Mouse (Mus musculus): ENCODE measurements around the gene Uqcc1. TPM values are rescaled to one million over a fixed set of nuclear protein-coding genes. Genes with fewer than 3 reads are reported as not detected.

Uqcc1 gene
- 51.4 TPM for polyA plus RNA-seq (2015; fragmentation: Illumina TruSeq; extraction: RNeasy Lipid Tissue Mini Kit (QIAGEN cat#74804); ENCODE audit: insufficient read depth, low replicate concordance)

DNA sequence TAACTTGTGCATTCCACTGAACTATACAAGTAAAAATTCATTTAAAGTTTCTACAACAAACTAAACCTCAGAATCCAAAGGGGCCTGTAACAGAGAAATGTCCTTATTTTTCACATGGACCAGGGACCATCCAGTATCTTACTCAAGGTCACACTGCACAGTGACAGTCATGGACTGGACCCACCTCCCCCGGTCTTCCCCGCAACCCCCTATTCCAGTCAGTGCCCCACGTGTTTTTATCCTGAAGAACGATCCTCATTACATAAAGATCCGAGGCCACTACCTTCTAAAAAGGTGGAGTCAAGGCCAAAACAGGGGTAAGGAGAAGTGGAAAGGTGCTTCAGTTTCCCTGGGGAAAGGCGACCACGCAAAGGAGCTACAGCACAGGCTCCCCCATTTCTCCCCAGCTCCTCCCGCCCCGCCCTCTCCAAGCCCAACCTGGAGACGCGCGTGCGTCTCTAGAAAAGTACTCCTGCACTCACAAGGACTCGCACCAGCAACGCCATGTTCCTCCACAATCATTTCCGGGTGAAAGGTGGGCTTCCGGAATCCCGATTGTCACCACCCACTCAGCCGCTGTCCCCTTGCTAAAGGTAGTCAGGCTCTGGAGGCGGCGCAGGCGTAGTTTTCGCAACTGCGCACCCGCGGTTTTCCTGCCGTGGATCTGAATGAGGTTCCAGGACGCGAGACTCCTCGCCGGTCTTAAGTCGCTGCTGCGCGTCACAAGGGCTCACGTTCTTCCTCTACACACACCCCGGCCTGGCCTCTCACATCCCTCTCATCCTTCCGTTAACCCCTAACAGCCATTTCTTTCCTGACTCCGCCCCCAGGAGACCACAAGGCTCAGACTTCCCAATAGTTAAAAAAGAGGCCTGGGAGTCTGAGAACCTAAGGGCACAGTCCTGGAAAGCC, at the start of gene Uqcc1:
Uqcc1 (minus strand) TSS at position 780 of the 912 bp plus-strand sequence.

DNA sequence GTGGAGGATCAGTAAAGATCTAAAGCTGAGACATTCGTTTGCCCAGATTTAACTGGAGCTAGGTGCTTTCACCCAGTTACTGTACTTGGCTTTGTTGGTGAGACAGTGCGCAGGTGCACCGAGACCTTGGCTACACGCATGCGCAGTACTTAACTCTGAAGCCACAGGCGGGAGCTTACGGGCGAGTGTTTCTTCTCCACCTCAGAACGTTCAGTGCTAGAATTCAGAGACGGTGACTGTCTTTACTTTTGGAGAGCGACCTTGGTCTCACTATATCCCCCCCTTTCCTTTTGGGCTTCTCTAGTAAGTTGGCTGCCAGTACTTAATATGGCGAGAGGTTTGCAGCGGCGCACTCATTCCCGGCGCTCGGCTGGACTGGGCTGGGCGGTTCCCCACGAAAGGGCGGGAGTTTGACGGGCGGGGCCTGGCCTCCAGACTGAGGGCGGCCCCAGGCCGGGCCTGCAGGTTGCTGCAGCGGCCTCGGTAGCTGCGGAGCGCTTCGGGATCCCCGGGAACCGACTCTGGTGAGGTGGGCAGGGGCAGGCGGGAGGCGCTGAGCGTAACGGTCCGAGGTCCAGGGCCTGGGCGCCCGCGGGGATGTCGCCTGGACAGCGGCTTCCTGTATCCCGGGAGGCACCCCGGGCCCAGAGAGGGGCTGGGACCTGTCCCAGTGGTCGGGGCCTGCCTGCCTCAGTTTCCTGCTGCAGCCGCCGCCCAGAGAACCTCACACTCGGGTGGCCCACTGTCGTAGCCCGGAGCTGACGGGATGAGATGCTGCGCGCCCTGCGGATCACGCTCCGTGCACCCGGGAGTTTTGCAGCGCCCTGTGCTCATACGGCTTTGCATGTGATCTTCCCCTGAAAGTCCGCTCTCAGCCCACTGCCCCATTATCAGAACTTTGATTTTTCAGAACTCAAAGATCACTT, 26.3 kb upstream of the Uqcc1 start, which contains the start of gene Cep250:
Cep250 (plus strand) TSS at position 325 of the 926 bp plus-strand sequence.

DNA sequence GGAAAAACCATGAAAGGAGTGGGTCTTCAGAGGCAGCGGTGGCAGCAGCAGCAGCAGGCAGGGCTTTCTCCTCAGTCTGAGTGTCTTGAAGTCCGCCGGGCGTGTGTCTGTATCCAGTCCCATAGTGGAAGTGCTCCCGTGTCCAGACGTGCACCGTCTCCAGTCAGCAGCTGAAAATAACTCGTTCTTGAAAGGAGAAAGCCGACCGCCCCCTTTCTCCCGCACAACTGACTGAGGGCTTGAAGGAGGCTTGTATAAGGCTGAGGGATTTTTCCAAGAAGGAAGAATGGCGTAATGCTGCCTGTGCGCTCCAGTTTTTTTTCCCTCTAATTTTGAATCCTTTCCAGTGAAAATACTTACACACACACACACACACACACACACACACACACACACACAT, 15.0 kb upstream of the Uqcc1 start, which contains the start of gene Gdf5:
Gdf5 (minus strand) TSS at position 244 of the 400 bp plus-strand sequence.

DNA sequence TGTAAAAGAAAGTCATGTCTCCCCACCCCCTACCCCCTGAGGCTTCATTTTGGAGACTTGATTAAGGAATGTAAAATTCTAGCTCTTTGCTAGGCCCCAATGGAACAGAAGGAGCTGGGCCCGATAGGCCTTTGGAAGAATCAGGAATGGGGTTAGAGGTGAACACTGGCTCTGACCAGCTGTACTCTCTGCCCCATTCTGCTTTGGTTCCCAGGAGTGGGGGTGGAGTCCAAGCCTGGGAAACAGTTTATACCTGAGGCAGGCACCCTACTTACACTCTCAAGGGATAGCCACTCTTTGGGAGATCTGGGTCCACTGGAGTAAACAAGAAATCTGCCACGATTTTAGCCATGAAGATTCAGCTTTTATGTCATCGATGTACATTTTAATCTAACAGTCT, 10.6 kb upstream of the Uqcc1 start, which contains the start of gene Gm15557:
Gm15557 (plus strand) TSS at position 48 of the 400 bp plus-strand sequence.

DNA sequence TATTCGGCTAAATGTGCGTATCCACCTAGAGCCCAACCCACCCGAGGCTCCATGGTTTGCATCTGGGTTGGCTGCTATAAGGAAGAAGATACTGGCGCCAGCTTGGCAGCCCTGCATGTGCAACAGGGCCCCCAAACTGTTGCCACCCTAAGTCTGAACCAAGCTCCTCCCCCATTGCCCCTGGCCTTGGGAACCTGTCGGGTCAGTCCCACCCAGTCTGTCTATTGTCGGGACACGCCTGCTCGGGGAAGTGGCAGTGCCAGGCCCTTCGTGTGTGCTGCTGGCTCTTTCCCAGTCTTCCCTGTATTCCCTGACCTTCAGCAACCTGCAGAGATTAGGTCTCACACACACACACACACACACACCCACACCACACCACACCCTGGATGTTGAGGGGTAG, 95.4 kb downstream of the Uqcc1 start, which contains the start of gene Fam83c:
Fam83c (minus strand) TSS at position 123 of the 400 bp plus-strand sequence.

DNA sequence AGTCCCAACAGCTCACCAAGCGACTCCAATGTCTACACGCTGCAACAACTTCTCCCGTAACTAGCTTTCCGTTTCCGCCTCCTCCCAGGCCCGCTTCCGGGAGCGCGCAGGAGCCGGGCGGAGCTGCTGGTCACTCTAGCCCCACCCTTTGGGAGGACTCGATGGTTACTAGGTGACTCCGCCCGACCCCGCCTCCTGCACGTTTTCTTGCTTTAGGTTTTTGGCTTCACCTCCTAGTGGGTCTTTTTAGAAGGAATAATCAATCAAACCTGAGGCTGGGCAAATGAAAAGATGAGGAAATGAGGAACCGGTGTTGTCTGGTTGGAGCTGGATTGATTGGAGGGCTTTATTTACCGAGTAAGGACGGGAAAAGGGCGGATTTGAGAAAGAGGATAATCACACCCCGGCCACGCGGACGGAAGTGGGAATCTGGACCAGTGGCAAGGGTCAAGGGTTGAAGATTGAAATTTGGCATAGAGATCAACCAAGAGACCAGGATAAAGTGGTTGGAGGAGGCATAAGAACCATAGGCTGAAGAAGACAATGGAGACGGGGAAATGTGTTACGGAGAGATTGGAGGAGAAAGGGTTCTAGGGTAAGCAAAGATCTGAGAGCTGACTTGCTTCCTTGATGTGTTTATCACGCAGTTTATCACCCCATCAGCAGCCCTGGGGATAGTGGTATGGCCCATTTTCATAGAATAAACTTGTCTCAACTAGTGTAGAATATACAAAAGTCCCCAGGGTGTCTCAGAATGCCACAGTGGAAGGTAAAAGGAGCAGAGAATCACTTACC, 103.3 kb downstream of the Uqcc1 start, which contains the start of gene Eif6:
Eif6 (minus strand) TSS at position 296 of the 795 bp plus-strand sequence.

DNA sequence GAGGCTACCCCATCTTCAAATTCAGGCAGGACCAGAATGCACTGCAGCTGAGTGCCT, 110.9 kb downstream of the Uqcc1 start, which contains the start of gene BC029722:
BC029722 (minus strand) TSS at position 35 of the 57 bp plus-strand sequence.

Other genes starting within 250 kb of the Uqcc1 start
- 89.5 TPM for gene Trpc4ap, start 237.9 kb downstream of the Uqcc1 start, polyA plus RNA-seq (2015; fragmentation: Illumina TruSeq; extraction: RNeasy Lipid Tissue Mini Kit (QIAGEN cat#74804); ENCODE audit: insufficient read depth, low replicate concordance)
- gene Edem2, start 200.8 kb downstream of the Uqcc1 start, polyA plus RNA-seq (2015; fragmentation: Illumina TruSeq; extraction: RNeasy Lipid Tissue Mini Kit (QIAGEN cat#74804); ENCODE audit: insufficient read depth, low replicate concordance): 43.9 TPM
- not detected for gene Gm17581, start 194.4 kb downstream of the Uqcc1 start, polyA plus RNA-seq (2015; fragmentation: Illumina TruSeq; extraction: RNeasy Lipid Tissue Mini Kit (QIAGEN cat#74804); ENCODE audit: insufficient read depth, low replicate concordance)
- 16.1 TPM for gene Procr, start 179.2 kb downstream of the Uqcc1 start, polyA plus RNA-seq (2015; fragmentation: Illumina TruSeq; extraction: RNeasy Lipid Tissue Mini Kit (QIAGEN cat#74804); ENCODE audit: insufficient read depth, low replicate concordance)
- gene Mmp24, start 155.0 kb downstream of the Uqcc1 start, polyA plus RNA-seq (2015; fragmentation: Illumina TruSeq; extraction: RNeasy Lipid Tissue Mini Kit (QIAGEN cat#74804); ENCODE audit: insufficient read depth, low replicate concordance): not detected
- gene BC029722, start 110.9 kb downstream of the Uqcc1 start, polyA plus RNA-seq (2015; fragmentation: Illumina TruSeq; extraction: RNeasy Lipid Tissue Mini Kit (QIAGEN cat#74804); ENCODE audit: insufficient read depth, low replicate concordance): 19.6 TPM
- gene Eif6, start 103.4 kb downstream of the Uqcc1 start, polyA plus RNA-seq (2015; fragmentation: Illumina TruSeq; extraction: RNeasy Lipid Tissue Mini Kit (QIAGEN cat#74804); ENCODE audit: insufficient read depth, low replicate concordance): 55.5 TPM
- gene Fam83c, start 95.5 kb downstream of the Uqcc1 start, polyA plus RNA-seq (2015; fragmentation: Illumina TruSeq; extraction: RNeasy Lipid Tissue Mini Kit (QIAGEN cat#74804); ENCODE audit: insufficient read depth, low replicate concordance): not detected
- gene Gm15557, start 10.4 kb upstream of the Uqcc1 start, polyA plus RNA-seq (2015; fragmentation: Illumina TruSeq; extraction: RNeasy Lipid Tissue Mini Kit (QIAGEN cat#74804); ENCODE audit: insufficient read depth, low replicate concordance): not detected
- gene Gdf5, start 15.1 kb upstream of the Uqcc1 start, polyA plus RNA-seq (2015; fragmentation: Illumina TruSeq; extraction: RNeasy Lipid Tissue Mini Kit (QIAGEN cat#74804); ENCODE audit: insufficient read depth, low replicate concordance): not detected
- gene Cep250, start 26.1 kb upstream of the Uqcc1 start, polyA plus RNA-seq (2015; fragmentation: Illumina TruSeq; extraction: RNeasy Lipid Tissue Mini Kit (QIAGEN cat#74804); ENCODE audit: insufficient read depth, low replicate concordance): 41.4 TPM
- 3.1 TPM for gene 6430550D23Rik, start 77.7 kb upstream of the Uqcc1 start, polyA plus RNA-seq (2015; fragmentation: Illumina TruSeq; extraction: RNeasy Lipid Tissue Mini Kit (QIAGEN cat#74804); ENCODE audit: insufficient read depth, low replicate concordance)
- gene Ergic3, start 77.7 kb upstream of the Uqcc1 start, polyA plus RNA-seq (2015; fragmentation: Illumina TruSeq; extraction: RNeasy Lipid Tissue Mini Kit (QIAGEN cat#74804); ENCODE audit: insufficient read depth, low replicate concordance): 49.9 TPM
- gene Fer1l4, start 122.6 kb upstream of the Uqcc1 start, polyA plus RNA-seq (2015; fragmentation: Illumina TruSeq; extraction: RNeasy Lipid Tissue Mini Kit (QIAGEN cat#74804); ENCODE audit: insufficient read depth, low replicate concordance): not detected
- 0.32 TPM for gene Spag4, start 134.9 kb upstream of the Uqcc1 start, polyA plus RNA-seq (2015; fragmentation: Illumina TruSeq; extraction: RNeasy Lipid Tissue Mini Kit (QIAGEN cat#74804); ENCODE audit: insufficient read depth, low replicate concordance)
- gene Cpne1, start 181.7 kb upstream of the Uqcc1 start, polyA plus RNA-seq (2015; fragmentation: Illumina TruSeq; extraction: RNeasy Lipid Tissue Mini Kit (QIAGEN cat#74804); ENCODE audit: insufficient read depth, low replicate concordance): 53.8 TPM
- 39.7 TPM for gene Rbm12, start 181.7 kb upstream of the Uqcc1 start, polyA plus RNA-seq (2015; fragmentation: Illumina TruSeq; extraction: RNeasy Lipid Tissue Mini Kit (QIAGEN cat#74804); ENCODE audit: insufficient read depth, low replicate concordance)
- 28.9 TPM for gene Gm28036, start 196.8 kb upstream of the Uqcc1 start, polyA plus RNA-seq (2015; fragmentation: Illumina TruSeq; extraction: RNeasy Lipid Tissue Mini Kit (QIAGEN cat#74804); ENCODE audit: insufficient read depth, low replicate concordance)
- gene Romo1, start 213.7 kb upstream of the Uqcc1 start, polyA plus RNA-seq (2015; fragmentation: Illumina TruSeq; extraction: RNeasy Lipid Tissue Mini Kit (QIAGEN cat#74804); ENCODE audit: insufficient read depth, low replicate concordance): 18.4 TPM
- gene Nfs1, start 213.9 kb upstream of the Uqcc1 start, polyA plus RNA-seq (2015; fragmentation: Illumina TruSeq; extraction: RNeasy Lipid Tissue Mini Kit (QIAGEN cat#74804); ENCODE audit: insufficient read depth, low replicate concordance): 30.9 TPM
- gene Rbm39, start 249.9 kb upstream of the Uqcc1 start, polyA plus RNA-seq (2015; fragmentation: Illumina TruSeq; extraction: RNeasy Lipid Tissue Mini Kit (QIAGEN cat#74804); ENCODE audit: insufficient read depth, low replicate concordance): 835 TPM